Mouse (Mus musculus) embryo, embryonic 11 days (tissue): ENCODE data around the gene Gm11983.
"Not testable (repeated sequence)": the region's sequence is repeated elsewhere in the genome, so short reads cannot be mapped to it uniquely, and the experiment has no call there.

Experiments used
- DNase-seq: peaks from one replicate; pipeline ENCODE4 v3.0.0-alpha.2; 2015

Gene Gm11983

DNA sequence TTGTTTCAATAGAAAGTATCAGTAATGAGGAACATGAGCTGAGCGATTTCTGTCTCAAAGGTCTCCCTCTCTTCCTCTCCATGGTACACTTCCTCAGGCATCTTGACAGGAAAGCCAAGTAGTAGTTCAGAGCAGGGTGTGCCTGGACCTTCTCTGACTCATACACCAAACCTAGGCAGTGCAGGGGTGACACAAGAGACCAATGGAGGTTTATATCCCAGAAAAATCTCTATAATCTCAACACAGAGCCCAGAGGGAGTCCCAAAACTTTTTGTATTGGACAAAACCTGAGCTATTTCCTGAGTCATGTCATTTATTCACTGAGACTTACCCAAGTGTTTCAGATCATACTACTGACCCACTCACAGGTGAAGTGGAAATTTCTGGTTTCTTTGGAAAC lies at the start of gene Gm11983:
Gene Gm11983, minus strand, starts transcription at position 101 of the 400 bp plus-strand sequence.
- DNase-seq = no peak

GRCm38 (mm10) chr11:6883045-6883444 lies 45.6 kb upstream of the Gm11983 start:
- not testable (repeated sequence) for DNase-seq

DNA sequence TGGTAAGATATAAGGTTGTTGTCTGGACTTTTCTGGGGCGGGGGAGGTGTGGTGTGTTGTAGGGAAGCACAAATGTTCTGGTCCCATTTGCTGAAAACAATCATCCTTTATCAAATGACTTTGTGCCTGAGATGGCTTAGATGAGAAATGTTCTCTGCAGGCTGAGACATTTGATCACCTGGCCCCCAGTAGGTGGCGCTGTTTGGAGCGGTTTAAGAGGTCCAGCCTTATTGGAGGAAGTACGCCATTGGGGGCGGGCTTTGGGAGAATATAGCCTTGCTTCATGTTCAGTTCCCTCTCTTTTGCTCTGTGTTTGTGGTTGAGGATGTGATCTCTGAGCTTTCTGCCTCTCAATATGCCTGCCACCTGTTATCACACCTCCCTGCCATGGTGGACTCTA lies 44.2 kb upstream of the Gm11983 start:
- DNase-seq = peak; percentile 41

DNA sequence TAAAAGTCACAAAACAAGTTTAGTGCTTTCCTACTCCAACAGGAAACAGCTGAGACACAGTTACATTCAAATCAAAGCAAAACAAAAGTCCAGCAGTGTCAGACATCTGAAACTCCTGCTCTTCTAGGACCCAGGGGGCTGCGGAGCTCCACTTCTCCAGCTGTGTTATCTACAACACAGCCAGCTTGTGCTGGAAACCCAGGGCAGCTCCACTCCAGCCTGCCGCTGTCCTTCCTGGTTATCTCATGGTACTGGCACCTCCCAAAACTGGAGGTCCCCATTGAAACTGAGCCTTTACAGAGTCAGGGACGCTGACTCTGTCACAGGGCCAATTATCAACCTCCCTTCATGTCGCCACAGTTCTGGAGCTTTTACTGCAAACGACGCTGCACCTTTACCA lies 40.3 kb upstream of the Gm11983 start:
- no peak for DNase-seq

- no peak for DNase-seq
These were observed 33.5 kb upstream of the Gm11983 start for GRCm38 (mm10) chr11:6870947-6871346.

DNA sequence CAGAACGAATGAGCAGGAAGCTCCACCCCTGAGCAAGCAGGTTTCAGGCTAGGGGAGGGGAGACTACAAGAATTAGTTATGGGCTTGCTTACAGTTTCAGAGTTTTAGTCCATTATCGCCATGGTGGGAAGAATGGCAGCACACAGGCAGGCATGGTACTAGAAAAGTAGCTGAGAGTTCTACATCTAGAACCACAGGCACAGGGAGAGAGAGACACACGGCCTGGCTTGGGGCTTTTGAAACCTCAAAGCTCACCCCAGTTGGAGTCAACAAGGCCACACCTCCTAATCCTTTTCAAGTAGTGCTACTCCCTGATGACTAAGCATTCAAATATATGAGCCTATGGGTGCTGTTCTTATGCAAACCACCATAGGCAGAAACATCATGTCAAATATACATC lies 28.1 kb upstream of the Gm11983 start:
- no peak for DNase-seq

GRCm38 (mm10) chr11:6862185-6862584 lies 24.7 kb upstream of the Gm11983 start:
- DNase-seq = no peak

GRCm38 (mm10) chr11:6859898-6860858 lies 22.7 kb upstream of the Gm11983 start:
- peak; percentile 66 for DNase-seq

- no peak for DNase-seq
These were observed 21.6 kb upstream of the Gm11983 start for GRCm38 (mm10) chr11:6859096-6859495.

- DNase-seq = no peak
These were observed 18.5 kb upstream of the Gm11983 start for GRCm38 (mm10) chr11:6855942-6856341.

GRCm38 (mm10) chr11:6853366-6853765 lies 15.9 kb upstream of the Gm11983 start:
- DNase-seq = not testable (repeated sequence)

- no peak for DNase-seq
These were observed 6.4 kb upstream of the Gm11983 start for GRCm38 (mm10) chr11:6843831-6844230.

DNA sequence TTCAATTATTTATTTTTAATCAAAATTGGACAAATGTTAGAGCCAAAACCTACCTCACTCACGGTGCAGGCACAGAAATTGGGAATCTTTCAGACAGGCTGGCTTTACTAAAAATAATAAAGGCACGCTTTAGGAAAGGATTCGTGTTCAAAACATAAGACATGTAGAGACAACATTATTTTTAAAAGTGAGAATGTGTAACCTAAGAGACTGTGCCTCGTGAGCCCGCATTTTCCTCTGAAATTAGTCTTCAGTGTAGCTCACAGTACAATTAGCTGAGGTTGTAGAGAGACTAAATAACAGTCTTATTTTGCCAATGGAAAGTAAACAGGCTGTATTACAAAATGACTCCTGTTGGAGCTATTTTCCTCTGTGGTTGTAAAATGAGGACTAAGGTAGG lies 4.7 kb upstream of the Gm11983 start:
- no peak for DNase-seq

GRCm38 (mm10) chr11:6840775-6841174 lies 3.3 kb upstream of the Gm11983 start:
- DNase-seq = no peak

DNA sequence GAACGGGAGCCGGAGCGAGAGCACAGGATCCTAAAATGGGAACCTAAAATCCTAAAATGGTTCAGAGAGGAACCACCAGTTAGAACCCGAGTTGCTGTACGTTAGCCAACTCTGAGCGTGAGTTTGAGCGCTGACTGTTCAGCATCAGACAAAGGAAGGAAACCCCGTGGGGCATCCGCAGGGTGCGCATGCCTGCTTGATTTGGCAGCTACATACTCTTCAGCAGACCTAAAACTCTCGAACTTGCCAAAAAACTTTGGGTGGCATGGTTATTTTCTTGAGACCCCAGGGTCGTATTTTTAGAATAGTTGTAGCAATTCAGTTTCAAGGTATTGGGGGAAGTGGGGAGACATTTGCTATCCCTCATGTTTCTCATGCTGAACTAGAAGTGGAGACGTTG lies 2.8 kb downstream of the Gm11983 start:
- no peak for DNase-seq

DNA sequence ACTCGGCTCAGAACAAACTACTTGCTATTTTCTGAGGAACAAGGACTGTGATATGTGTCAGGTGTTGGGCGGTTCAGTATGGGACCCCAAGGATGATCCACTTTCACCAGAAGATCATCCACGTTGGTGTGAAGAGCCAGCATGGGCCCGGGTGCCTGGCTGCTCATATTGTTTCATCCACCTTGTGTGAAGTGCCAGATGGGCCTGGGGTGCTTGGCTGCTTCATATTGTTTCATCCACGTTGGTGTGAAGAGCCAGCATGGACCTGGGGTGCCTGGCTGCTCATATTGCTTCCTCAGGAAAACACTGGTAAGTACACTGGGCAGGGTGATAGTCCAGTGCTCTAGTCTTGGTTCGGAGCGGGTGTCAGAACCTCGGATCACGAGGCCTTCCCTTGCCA lies 3.7 kb downstream of the Gm11983 start:
- no peak for DNase-seq

DNA sequence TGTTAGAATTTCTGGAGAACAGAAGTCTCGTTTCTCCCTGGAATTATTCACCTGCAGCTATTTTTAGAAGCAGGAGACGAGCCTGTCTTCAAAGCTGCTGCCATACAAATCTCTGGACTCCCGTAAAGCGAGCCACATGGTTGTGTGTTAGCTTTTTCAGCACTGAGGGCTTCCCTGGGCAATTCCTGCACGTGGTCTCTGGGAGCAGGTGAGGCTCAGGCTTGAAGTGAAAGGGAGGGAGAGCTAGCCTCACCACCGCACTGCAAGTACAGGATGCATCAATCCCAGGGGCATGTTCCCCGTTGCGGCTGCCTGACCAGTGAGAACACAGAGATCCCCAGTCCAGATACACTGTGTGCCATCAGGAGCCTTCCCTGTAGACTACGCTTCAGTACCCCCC lies 5.5 kb downstream of the Gm11983 start:
- DNase-seq = no peak

DNA sequence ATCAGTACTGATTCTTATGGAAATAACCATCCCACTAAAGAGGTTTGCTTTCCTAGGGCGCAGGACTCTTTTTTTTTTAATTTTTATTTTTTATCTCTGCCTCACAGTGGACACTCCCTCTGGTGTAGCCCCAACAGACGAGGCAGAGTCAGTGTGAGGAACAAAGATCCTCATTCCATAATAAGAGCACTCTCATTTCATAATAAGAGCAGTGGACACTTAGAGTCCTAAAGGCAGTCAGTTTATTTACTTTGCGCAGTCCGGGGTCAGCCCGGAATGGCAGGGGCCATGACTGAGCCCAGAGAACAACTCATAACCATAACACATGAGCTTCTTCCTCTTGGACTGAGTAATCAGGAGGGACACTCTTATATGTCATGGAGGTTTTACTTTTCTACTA lies 9.3 kb downstream of the Gm11983 start:
- DNase-seq = peak; percentile 25

DNA sequence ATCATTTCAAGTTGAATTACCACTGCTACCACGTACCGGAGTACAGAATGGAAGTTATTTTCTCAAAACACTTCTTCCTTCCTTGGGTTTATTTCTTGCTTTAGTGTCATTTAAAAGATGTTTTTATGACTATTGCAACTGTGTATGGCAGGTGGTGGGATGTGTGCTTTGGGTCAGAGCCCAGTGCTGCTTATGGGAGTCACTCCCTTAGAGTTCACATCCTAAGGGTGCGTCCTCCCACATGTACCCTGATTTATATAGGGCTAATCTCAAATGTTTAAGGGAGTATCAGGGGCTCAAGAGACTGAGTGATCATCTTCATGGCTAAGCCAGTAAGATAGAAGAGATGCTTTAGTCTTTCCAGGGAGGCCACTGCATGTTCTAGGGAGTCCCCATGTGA lies 11.3 kb downstream of the Gm11983 start:
- DNase-seq = no peak

DNA sequence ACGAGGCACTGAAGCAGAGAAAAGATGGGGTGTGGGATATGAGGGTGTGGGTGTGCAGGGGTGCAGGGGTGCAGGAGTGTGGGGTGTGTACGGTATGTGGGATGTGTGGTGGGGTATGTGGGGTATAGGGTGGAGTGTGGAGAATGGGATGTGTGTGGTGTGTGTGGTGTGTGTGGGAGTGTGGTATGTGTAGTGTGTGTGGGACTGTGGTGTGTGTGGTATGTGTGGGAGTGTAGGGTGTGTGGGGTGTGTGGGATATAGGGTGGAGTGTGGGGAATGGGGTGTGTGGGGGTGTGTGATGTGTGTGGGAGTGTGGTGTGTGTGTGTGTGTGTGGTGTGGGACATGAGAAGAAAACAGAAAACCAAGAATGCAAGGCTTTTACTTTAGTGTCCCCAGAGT lies 14.3 kb downstream of the Gm11983 start:
- DNase-seq = no peak

DNA sequence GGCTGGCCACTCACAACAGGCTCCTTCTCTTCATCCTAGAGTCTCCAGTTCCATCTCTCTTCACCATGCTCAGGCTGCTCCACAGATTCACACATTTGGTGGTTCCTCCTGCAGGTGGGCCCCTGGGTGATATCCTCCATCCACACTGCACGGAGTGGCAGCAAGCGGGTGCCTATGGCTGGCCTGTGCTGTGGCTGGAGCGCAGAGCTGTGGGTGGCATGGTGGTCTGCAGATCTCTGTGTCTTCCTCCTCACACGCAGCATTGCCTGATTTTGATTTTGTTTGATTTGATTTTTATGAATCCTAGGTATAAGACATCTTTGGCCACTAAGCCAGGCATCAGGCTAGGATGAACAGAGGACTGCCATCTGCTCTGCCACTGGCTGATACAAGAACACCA lies 23.0 kb downstream of the Gm11983 start:
- DNase-seq = no peak

- DNase-seq = not testable (repeated sequence)
These were observed 34.6 kb downstream of the Gm11983 start for GRCm38 (mm10) chr11:6802879-6803278.

GRCm38 (mm10) chr11:6790690-6791089 lies 46.8 kb downstream of the Gm11983 start:
- no peak for DNase-seq
